Mouse (Mus musculus) liver, embryonic 13.5 days (tissue): ENCODE measurements around the gene Cdkl5. TPM values are rescaled to one million over a fixed set of nuclear protein-coding genes. Genes with fewer than 3 reads are reported as not detected.
"Not testable (repeated sequence)": the region's sequence is repeated elsewhere in the genome, so short reads cannot be mapped to it uniquely, and the experiment has no call there.

Experiments
- ATAC-seq: fragments of 200-750 bp; cut with Nextera tagmentation; 2 replicates; pipeline ENCODE4 v1.8.0; 2017; ENCODE audit warnings: low read depth, mild to moderate bottlenecking, moderate number of reproducible peaks, moderate library complexity
- DNase-seq: peaks from one replicate; pipeline ENCODE4 v3.0.0; 2022
- H3K27ac ChIP-seq: fragments of 300-500 bp; sonication (generic); 2 replicates; pipeline ENCODE4 v1.5.1; 2015; ENCODE audit warnings: moderate library complexity, mild to moderate bottlenecking, inconsistent platforms
- H3K27me3 ChIP-seq: fragments of 300-500 bp; sonication (generic); 2 replicates; pipeline ENCODE4 v1.6.1; 2015; ENCODE audit warnings: mild to moderate bottlenecking, inconsistent platforms
- H3K36me3 ChIP-seq: fragments of 300-500 bp; sonication (generic); 2 replicates; pipeline ENCODE4 v1.6.1; 2015; ENCODE audit warnings: mild to moderate bottlenecking, inconsistent platforms
- H3K4me1 ChIP-seq: fragments of 300-500 bp; sonication (generic); replicated peaks from 2 replicates; pipeline ENCODE4 v1.6.1; 2015; ENCODE audit warnings: inconsistent platforms
- H3K4me2 ChIP-seq: fragments of 300-500 bp; sonication (generic); 2 replicates; pipeline ENCODE4 v1.6.1; 2015; ENCODE audit warnings: inconsistent platforms, mild to moderate bottlenecking, moderate library complexity
- H3K4me3 ChIP-seq: fragments of 300-500 bp; sonication (generic); replicated peaks from 2 replicates; pipeline ENCODE4 v1.5.1; 2015; ENCODE audit warnings: mild to moderate bottlenecking, inconsistent platforms
- H3K9ac ChIP-seq: fragments of 300-500 bp; sonication (generic); 2 replicates; pipeline ENCODE4 v1.6.1; 2015; ENCODE audit warnings: mild to moderate bottlenecking, inconsistent platforms
- H3K9me3 ChIP-seq: fragments of 300-500 bp; sonication (generic); replicated peaks from 2 replicates; pipeline ENCODE4 v1.6.1; 2016; ENCODE audit warnings: inconsistent platforms
- WGBS: fragments of 180-500 bp; shearing (Covaris S2); methylation state at CpG from one replicate; pipeline ENCODE4 v1.1.7; 2015; ENCODE audit not compliant: insufficient replicate concordance; 5-methylcytosine and 5-hydroxymethylcytosine counted together
- polyA plus RNA-seq: library from polyadenylated mRNA; unstranded; fragments of >200 nt; fragmentation: Nextera tagmentation; extraction: Ambion mirVana; gene quantifications from 2 replicates; pipeline ENCODE4 v1.2.1, GENCODE M21; 2015

Gene Cdkl5
- polyA plus RNA-seq, 1 experiment from 2014 or later: 0.23 TPM

- Histone ChIP-seq H3K4me1 (no peaks in the 10 kb centered on the region), H3K27me3 (no peaks in the 10 kb centered on the region), H3K9me3 (no peaks in the 10 kb centered on the region), H3K4me2 (no peak overlapping the region), H3K36me3 (no peaks in the 10 kb centered on the region), H3K9ac (no peak overlapping the region), H3K4me3 (no peak overlapping the region), H3K27ac (no peak overlapping the region)
- ATAC-seq (no peak), DNase-seq (no peak)
- 75% methylated on average over 4 of the region's 4 CpGs for WGBS
Observed at GRCm38 (mm10) chrX:160794920-160795319, 199.6 kb downstream of the Cdkl5 start.

- Histone ChIP-seq H3K36me3 (no peaks in the 10 kb centered on the region), H3K4me3 (no peak overlapping the region), H3K9ac (no peak overlapping the region), H3K4me1 (no peaks in the 10 kb centered on the region), H3K4me2 (no peak overlapping the region), H3K27me3 (no peaks in the 10 kb centered on the region), H3K9me3 (no peaks in the 10 kb centered on the region), H3K27ac (no peak overlapping the region)
- WGBS: 63% methylated on average over 5 of the region's 5 CpGs
- DNase-seq: no peak
- ATAC-seq: no peak
Observed at GRCm38 (mm10) chrX:160782276-160782675, 212.2 kb downstream of the Cdkl5 start.

GRCm38 (mm10) chrX:160773033-160773432 is 221.5 kb downstream of the Cdkl5 start:
- WGBS: 28% methylated on average over 1 of the region's 1 CpGs
- no peak for DNase-seq
- no peaks in the 10 kb centered on the region for H3K27me3 ChIP-seq
- no peak overlapping the region for H3K4me3 ChIP-seq
- H3K4me2 ChIP-seq: no peak overlapping the region
- H3K9ac ChIP-seq: no peak overlapping the region
- no peaks in the 10 kb centered on the region for H3K4me1 ChIP-seq
- H3K9me3 ChIP-seq: no peaks in the 10 kb centered on the region
- no peak for ATAC-seq
- no peaks in the 10 kb centered on the region for H3K36me3 ChIP-seq
- no peak overlapping the region for H3K27ac ChIP-seq

- not testable (repeated sequence) for DNase-seq, H3K27me3 ChIP-seq, H3K4me2 ChIP-seq, H3K27ac ChIP-seq, H3K9me3 ChIP-seq, H3K36me3 ChIP-seq, H3K9ac ChIP-seq, ATAC-seq, H3K4me1 ChIP-seq, H3K4me3 ChIP-seq
- WGBS: 76% methylated on average over 5 of the region's 5 CpGs
Observed at GRCm38 (mm10) chrX:160769622-160770021, 224.9 kb downstream of the Cdkl5 start.

- Histone ChIP-seq H3K27ac (no peak within 1 kb of the TSS), H3K27me3 (no peaks in the 10 kb centered on the region), H3K4me3 (peak within 1 kb of the TSS; percentile 64), H3K4me1 (no peaks in the 10 kb centered on the region), H3K36me3 (no peaks in the 10 kb centered on the region), H3K9ac (no peak within 1 kb of the TSS), H3K9me3 (no peaks in the 10 kb centered on the region), H3K4me2 (peak within 1 kb of the TSS; percentile 58)
- DNase-seq: no peak
- WGBS: 60% methylated on average over 2 of the region's 2 CpGs
- ATAC-seq: no peak
Observed at GRCm38 (mm10) chrX:160767713-160768112, 226.8 kb downstream of the Cdkl5 start, which contains the start of gene Rs1. TSS of gene Rs1 (plus strand) at chrX:160768013.

- DNase-seq: no peak
- Histone ChIP-seq H3K9ac (peak overlapping the region; percentile 67), H3K27ac (no peak overlapping the region), H3K4me3 (peak overlapping the region; percentile 64), H3K27me3 (no peaks in the 10 kb centered on the region), H3K36me3 (no peaks in the 10 kb centered on the region), H3K9me3 (no peaks in the 10 kb centered on the region), H3K4me2 (peak overlapping the region; percentile 58), H3K4me1 (no peaks in the 10 kb centered on the region)
- peak; percentile 85 for ATAC-seq
- WGBS: 23% methylated on average over 15 of the region's 15 CpGs
Observed at GRCm38 (mm10) chrX:160766233-160766616, 228.3 kb downstream of the Cdkl5 start.

- Histone ChIP-seq H3K9me3 (no peaks in the 10 kb centered on the region), H3K4me3 (peak overlapping the region; percentile 64), H3K9ac (peak overlapping the region; percentile 67), H3K36me3 (no peaks in the 10 kb centered on the region), H3K27ac (no peak overlapping the region), H3K4me1 (no peaks in the 10 kb centered on the region), H3K4me2 (peak overlapping the region; percentile 58), H3K27me3 (no peaks in the 10 kb centered on the region)
- 27% methylated on average over 30 of the region's 30 CpGs for WGBS
- peak; percentile 94 for ATAC-seq
- peak; percentile 83 for DNase-seq
Observed at GRCm38 (mm10) chrX:160765389-160766232, 228.9 kb downstream of the Cdkl5 start.

- H3K27ac ChIP-seq: no peak overlapping the region
- DNase-seq (no peak), ATAC-seq (no peak)
- H3K4me3 ChIP-seq: no peak overlapping the region
- no peaks in the 10 kb centered on the region for H3K36me3 ChIP-seq
- 81% methylated on average over 8 of the region's 8 CpGs for WGBS
- no peaks in the 10 kb centered on the region for H3K4me1 ChIP-seq
- no peaks in the 10 kb centered on the region; the same call in 1 of the 2 replicates for H3K27me3 ChIP-seq
- no peak overlapping the region for H3K9ac ChIP-seq
- H3K4me2 ChIP-seq: no peak overlapping the region
- no peaks in the 10 kb centered on the region for H3K9me3 ChIP-seq
Observed at GRCm38 (mm10) chrX:160750808-160751207, 243.7 kb downstream of the Cdkl5 start.

- Histone ChIP-seq H3K36me3 (no peaks in the 10 kb centered on the region), H3K4me1 (no peaks in the 10 kb centered on the region), H3K27ac (no peak overlapping the region), H3K4me3 (no peak overlapping the region), H3K9ac (no peak overlapping the region), H3K4me2 (no peak overlapping the region), H3K9me3 (no peaks in the 10 kb centered on the region), H3K27me3 (no peaks in the 10 kb centered on the region)
- DNase-seq (no peak), ATAC-seq (no peak)
- 46% methylated on average over 1 of the region's 1 CpGs for WGBS
Observed at GRCm38 (mm10) chrX:160748653-160749052, 245.9 kb downstream of the Cdkl5 start.

GRCm38 (mm10) chrX:160745399-160745798 is 249.1 kb downstream of the Cdkl5 start:
- 31% methylated on average over 1 of the region's 1 CpGs for WGBS
- no peak for DNase-seq
- Histone ChIP-seq H3K4me3 (no peak overlapping the region), H3K27ac (no peak overlapping the region), H3K27me3 (no peaks in the 10 kb centered on the region), H3K36me3 (no peaks in the 10 kb centered on the region), H3K9me3 (no peaks in the 10 kb centered on the region), H3K9ac (no peak overlapping the region), H3K4me2 (no peak overlapping the region), H3K4me1 (no peaks in the 10 kb centered on the region)
- no peak for ATAC-seq

GRCm38 (mm10) chrX:160735650-160736049 is 258.9 kb downstream of the Cdkl5 start, which contains the start of gene Ppef1:
TSS of gene Ppef1 (minus strand) at chrX:160735765.
- 66% methylated on average over 5 of the region's 5 CpGs for WGBS
- Histone ChIP-seq H3K4me1 (no peaks in the 10 kb centered on the region), H3K27me3 (no peaks in the 10 kb centered on the region; the same call in 1 of the 2 replicates), H3K36me3 (no peaks in the 10 kb centered on the region), H3K4me3 (no peak within 1 kb of the TSS), H3K9ac (no peak within 1 kb of the TSS), H3K9me3 (no peaks in the 10 kb centered on the region), H3K27ac (no peak within 1 kb of the TSS), H3K4me2 (no peak within 1 kb of the TSS)
- ATAC-seq: no peak
- DNase-seq: no peak
